Mouse (Mus musculus) adrenal gland, postnatal 4 days (tissue): ENCODE data around the gene Fdx1l. TPM values are rescaled to one million over a fixed set of nuclear protein-coding genes. Genes with fewer than 3 reads are reported as not detected.

Experiments
- DNase-seq, 2 experiments: peaks; one replicate each; pipeline ENCODE4 v3.0.0; 2021 to 2022; ENCODE audit warnings: low spot score in 2 of 2, mixed read lengths in 2 of 2
- long read RNA-seq, 2 experiments: library from polyadenylated mRNA; stranded (forward); transcript quantifications; one replicate each; pipeline ENCODE4 v2.0.0; 2021
- total RNA-seq, 2 experiments: library from RNA; stranded (reverse); gene quantifications; 2 replicates each; pipeline ENCODE4 v1.2.3; 2021

Fdx1l gene
- total RNA-seq = 10 to 100 TPM; 32.9 to 37.7 TPM
- long read RNA-seq, experiment 1, transcript Fdx1l-205 (4 exons, 951 nt) = minor isoform, 7 of 48 reads
- long read RNA-seq, experiment 1, transcript Fdx1l-201 (5 exons, 812 nt) = major isoform, 30 of 48 reads
- long read RNA-seq, experiment 1, partial matches to known transcripts = 0 of 48 reads
- long read RNA-seq, experiment 1, other reads (novel, unspliced or antisense) = 3 of 48 reads
- long read RNA-seq, experiment 2, transcript Fdx1l-201 (5 exons, 812 nt) = major isoform, 23 of 40 reads
- long read RNA-seq, experiment 2, transcript Fdx1l-205 (4 exons, 951 nt) = minor isoform, 8 of 40 reads
- long read RNA-seq, experiment 2, partial matches to known transcripts = 0 of 40 reads
- long read RNA-seq, experiment 2, other reads (novel, unspliced or antisense) = 2 of 40 reads

GRCm38 (mm10) chr9:21073044-21073840 lies at the start of gene Fdx1l, which contains the start of gene Gm49373:
Fdx1l (minus strand) TSS chr9:21073614.
Gm49373 (minus strand) TSS chr9:21073096.
- peak; percentile 69 to 73 for DNase-seq

- no peak for DNase-seq
These were observed 48.1 kb upstream of the Fdx1l start for GRCm38 (mm10) chr9:21121483-21121882.

- DNase-seq = no peak
These were observed 43.7 kb upstream of the Fdx1l start for GRCm38 (mm10) chr9:21117073-21117472.

- DNase-seq = no peak
These were observed 41.7 kb upstream of the Fdx1l start for GRCm38 (mm10) chr9:21115105-21115504.

GRCm38 (mm10) chr9:21114190-21114589 lies 40.8 kb upstream of the Fdx1l start:
- DNase-seq = no peak

GRCm38 (mm10) chr9:21113751-21114150 lies 40.3 kb upstream of the Fdx1l start:
- no peak for DNase-seq

- DNase-seq = no peak
These were observed 34.3 kb upstream of the Fdx1l start for GRCm38 (mm10) chr9:21107607-21108237.

- DNase-seq = no peak
These were observed 32.5 kb upstream of the Fdx1l start for GRCm38 (mm10) chr9:21105760-21106564.

GRCm38 (mm10) chr9:21104814-21105213 lies 31.4 kb upstream of the Fdx1l start:
- DNase-seq = no peak

GRCm38 (mm10) chr9:21102076-21102475 lies 28.7 kb upstream of the Fdx1l start:
- DNase-seq = no peak

GRCm38 (mm10) chr9:21100447-21101161 lies 27.2 kb upstream of the Fdx1l start:
- DNase-seq = no peak

- no peak for DNase-seq
These were observed 24.4 kb upstream of the Fdx1l start for GRCm38 (mm10) chr9:21097793-21098192.

GRCm38 (mm10) chr9:21095958-21096357 lies 22.5 kb upstream of the Fdx1l start:
- DNase-seq = no peak

- no peak for DNase-seq
These were observed 20.0 kb upstream of the Fdx1l start for GRCm38 (mm10) chr9:21093423-21093822.

GRCm38 (mm10) chr9:21091707-21092320 lies 18.4 kb upstream of the Fdx1l start, which contains the start of the genes Gm38431 and Raver1:
Gm38431 (minus strand) TSS chr9:21091997.
Raver1 (minus strand) TSS chr9:21092008.
- peak; percentile 91 to 93 for DNase-seq

- DNase-seq = no peak
These were observed 17.7 kb upstream of the Fdx1l start for GRCm38 (mm10) chr9:21090972-21091706.

- DNase-seq = no peak
These were observed 17.1 kb upstream of the Fdx1l start for GRCm38 (mm10) chr9:21090537-21090936.

- DNase-seq = no peak
These were observed 9.9 kb upstream of the Fdx1l start for GRCm38 (mm10) chr9:21083324-21083723.

- no peak for DNase-seq
These were observed 7.7 kb upstream of the Fdx1l start for GRCm38 (mm10) chr9:21081127-21081526.
